In genomic region chrX:131410567-131410966, GRCm38 (mm10) we compare ENCODE assay signal across 33 mouse cellular contexts.
"Had no signal": no experiment of that assay in that cellular context is flagged by ENCODE, and none has a peak within 500 bp of the region (broad histone marks: within the 10 kb centered on the region; RNA-seq: fewer than 3 reads in every experiment).

No protein-coding gene starts in this region.

- H3K27ac ChIP-seq: heart, embryonic 10.5 days; heart, embryonic 13.5 days; heart, embryonic 15.5 days; hindbrain, embryonic 10.5 days; hindbrain, embryonic 12.5 days; hindbrain, embryonic 13.5 days; hindbrain, embryonic 14.5 days; hindbrain, embryonic 15.5 days; hindbrain, postnatal 0 days; kidney, embryonic 15.5 days; kidney, postnatal 0 days; layer of hippocampus, adult 2 months; left cerebral cortex, adult 2 months had no signal

- H3K4me1 ChIP-seq: heart, embryonic 10.5 days; heart, embryonic 12.5 days; heart, embryonic 13.5 days; heart, embryonic 15.5 days; hindbrain, embryonic 10.5 days; hindbrain, embryonic 12.5 days; hindbrain, embryonic 13.5 days; hindbrain, embryonic 15.5 days; kidney, embryonic 15.5 days had no signal

- ATAC-seq: hindbrain, embryonic 16.5 days; hindbrain, postnatal 0 days; inflammation-experienced regulatory T-cells, adult 6 months had no signal

- H3K9me3 ChIP-seq: heart, embryonic 10.5 days; heart, embryonic 12.5 days; heart, embryonic 13.5 days; heart, embryonic 15.5 days; hindbrain, embryonic 10.5 days; hindbrain, embryonic 12.5 days; hindbrain, embryonic 13.5 days; hindbrain, embryonic 15.5 days; kidney, embryonic 15.5 days had no signal

- H3K9ac ChIP-seq: heart, embryonic 12.5 days; heart, embryonic 13.5 days; heart, embryonic 15.5 days; hindbrain, embryonic 12.5 days; hindbrain, embryonic 13.5 days; hindbrain, embryonic 14.5 days; hindbrain, embryonic 15.5 days; kidney, embryonic 15.5 days had no signal

- DNase-seq: heart, postnatal 10 days; heart, postnatal 14 days; heart, postnatal 36 days; heart, postnatal 4 days; kidney, adult 11 months; kidney, adult 18-20 months; kidney, adult 2 months; kidney, adult 8-10 months; kidney, adult 9 months; kidney, postnatal 10 days; kidney, postnatal 14 days; kidney, postnatal 25 days; kidney, postnatal 36 days; kidney, postnatal 4 days; layer of hippocampus, adult 9-11 months; layer of hippocampus, postnatal 36 days had no signal

- H3K27me3 ChIP-seq: heart, embryonic 12.5 days; heart, embryonic 13.5 days; heart, embryonic 15.5 days; hindbrain, embryonic 12.5 days; hindbrain, embryonic 13.5 days; hindbrain, embryonic 15.5 days; kidney, embryonic 15.5 days had no signal

- H3K4me3 ChIP-seq: heart, embryonic 10.5 days; heart, embryonic 12.5 days; heart, embryonic 13.5 days; heart, embryonic 15.5 days; hindbrain, embryonic 10.5 days; hindbrain, embryonic 12.5 days; hindbrain, embryonic 13.5 days; hindbrain, embryonic 15.5 days; kidney, embryonic 15.5 days; layer of hippocampus, adult 2 months; left cerebral cortex, adult 2 months had no signal

- H3K4me2 ChIP-seq: heart, embryonic 11.5 days; heart, embryonic 12.5 days; heart, embryonic 13.5 days; heart, embryonic 15.5 days; hindbrain, embryonic 12.5 days; hindbrain, embryonic 13.5 days; hindbrain, embryonic 14.5 days; hindbrain, embryonic 15.5 days; kidney, embryonic 15.5 days had no signal

- H3K36me3 ChIP-seq: heart, embryonic 10.5 days; heart, embryonic 12.5 days; heart, embryonic 13.5 days; heart, embryonic 15.5 days; hindbrain, embryonic 10.5 days; hindbrain, embryonic 12.5 days; hindbrain, embryonic 13.5 days; hindbrain, embryonic 15.5 days; kidney, embryonic 15.5 days had no signal
